Mouse (Mus musculus) liver, embryonic 12.5 days (tissue): ENCODE results near the gene Grap2. TPM values are rescaled to one million over a fixed set of nuclear protein-coding genes. Genes with fewer than 3 reads are reported as not detected.

ENCODE experiments used
- ATAC-seq: fragments of 200-750 bp; cut with Nextera tagmentation; 2 replicates; pipeline ENCODE4 v1.8.0; 2017; ENCODE audit warnings: moderate number of reproducible peaks, mild to moderate bottlenecking, moderate library complexity
- H3K27ac ChIP-seq: fragments of 300-500 bp; sonication (generic); 2 replicates; pipeline ENCODE4 v1.5.1; 2016; ENCODE audit warnings: mild to moderate bottlenecking
- H3K27me3 ChIP-seq: fragments of 300-500 bp; sonication (generic); replicated peaks from 2 replicates; pipeline ENCODE4 v1.6.1; 2016; ENCODE audit warnings: mild to moderate bottlenecking, moderate library complexity
- H3K36me3 ChIP-seq: fragments of 300-500 bp; sonication (generic); 2 replicates; pipeline ENCODE4 v1.6.1; 2016; ENCODE audit warnings: mild to moderate bottlenecking, moderate library complexity
- H3K4me1 ChIP-seq: fragments of 300-500 bp; sonication (generic); 2 replicates; pipeline ENCODE4 v1.6.1; 2016
- H3K4me2 ChIP-seq: fragments of 300-500 bp; sonication (generic); 2 replicates; pipeline ENCODE4 v1.6.1; 2016; ENCODE audit warnings: mild to moderate bottlenecking, moderate library complexity
- H3K4me3 ChIP-seq: fragments of 300-500 bp; sonication (generic); 2 replicates; pipeline ENCODE4 v1.5.1; 2016; ENCODE audit warnings: mild to moderate bottlenecking, moderate library complexity
- H3K9ac ChIP-seq: fragments of 300-500 bp; sonication (generic); 2 replicates; pipeline ENCODE4 v1.6.1; 2016; ENCODE audit warnings: mild to moderate bottlenecking, moderate library complexity
- H3K9me3 ChIP-seq: fragments of 300-500 bp; sonication (generic); replicated peaks from 2 replicates; pipeline ENCODE4 v1.6.1; 2016; ENCODE audit warnings: mild to moderate bottlenecking, moderate library complexity
- WGBS: fragments of 180-500 bp; shearing (Covaris S2); methylation state at CpG from one replicate; pipeline ENCODE4 v1.1.7; 2016; ENCODE audit not compliant: insufficient replicate concordance; 5-methylcytosine and 5-hydroxymethylcytosine counted together
- polyA plus RNA-seq: library from polyadenylated mRNA; unstranded; fragments of >200 nt; fragmentation: Nextera tagmentation; extraction: Ambion mirVana; gene quantifications from 2 replicates; pipeline ENCODE4 v1.2.1, GENCODE M21; 2016

Grap2 gene
- polyA plus RNA-seq, 1 experiment from 2014 or later, result 28.9 TPM

GRCm38 (mm10) chr15:80582581-80583495, 10.4 kb downstream of the Grap2 start:
- Histone ChIP-seq H3K9ac (no peak overlapping the region; the same call in 1 of the 2 replicates), H3K27ac (no peak overlapping the region), H3K27me3 (peaks cover 77% of the 10 kb centered on the region), H3K36me3 (no peaks in the 10 kb centered on the region), H3K4me2 (peak overlapping the region; percentile 38), H3K4me1 (peaks cover 11% of the 10 kb centered on the region), H3K9me3 (no peaks in the 10 kb centered on the region), H3K4me3 (no peak overlapping the region)
- ATAC-seq, result peak; percentile 62
- WGBS, result 37% methylated on average over 19 of the region's 20 CpGs

- 50% methylated on average over 4 of the region's 4 CpGs for WGBS
- H3K27me3 ChIP-seq, result peaks cover 75% of the 10 kb centered on the region
- H3K27ac ChIP-seq, result no peak overlapping the region
Measured at GRCm38 (mm10) chr15:80586296-80586695, 13.9 kb downstream of the Grap2 start.

GRCm38 (mm10) chr15:80590641-80591040, 18.2 kb downstream of the Grap2 start:
- Histone ChIP-seq H3K4me2 (no peak overlapping the region), H3K4me1 (peaks cover 7% of the 10 kb centered on the region; the same call in 1 of the 2 replicates), H3K9me3 (no peaks in the 10 kb centered on the region), H3K36me3 (no peaks in the 10 kb centered on the region), H3K27ac (no peak overlapping the region), H3K27me3 (peaks cover 46% of the 10 kb centered on the region), H3K9ac (no peak overlapping the region), H3K4me3 (no peak overlapping the region)
- WGBS, result 65% methylated on average over 5 of the region's 5 CpGs
- no peak for ATAC-seq

More at GRCm38 (mm10) chr15:80586296-80586695, 13.9 kb downstream of the Grap2 start:
- no peak for ATAC-seq
- Histone ChIP-seq H3K4me3 (no peak overlapping the region), H3K36me3 (no peaks in the 10 kb centered on the region), H3K4me2 (no peak overlapping the region), H3K9ac (no peak overlapping the region), H3K4me1 (peaks cover 11% of the 10 kb centered on the region), H3K9me3 (no peaks in the 10 kb centered on the region)

- no peaks in the 10 kb centered on the region for H3K36me3 ChIP-seq
- no peak overlapping the region for H3K4me3 ChIP-seq
- no peak overlapping the region for H3K4me2 ChIP-seq
- no peak overlapping the region for H3K27ac ChIP-seq
- WGBS, result 70% methylated on average over 6 of the region's 6 CpGs
- H3K27me3 ChIP-seq, result peaks cover 51% of the 10 kb centered on the region
- no peak overlapping the region for H3K9ac ChIP-seq
- H3K4me1 ChIP-seq, result peaks cover 7% of the 10 kb centered on the region; the same call in 1 of the 2 replicates
- ATAC-seq, result no peak
- H3K9me3 ChIP-seq, result no peaks in the 10 kb centered on the region
Measured at GRCm38 (mm10) chr15:80592737-80593136, 20.3 kb downstream of the Grap2 start.

- H3K4me2 ChIP-seq, result no peak overlapping the region
- H3K27ac ChIP-seq, result no peak overlapping the region
- H3K4me1 ChIP-seq, result peaks cover 13% of the 10 kb centered on the region
- ATAC-seq, result no peak
- 44% methylated on average over 5 of the region's 5 CpGs for WGBS
- no peaks in the 10 kb centered on the region for H3K9me3 ChIP-seq
- peaks cover 42% of the 10 kb centered on the region for H3K27me3 ChIP-seq
- no peaks in the 10 kb centered on the region for H3K36me3 ChIP-seq
- no peak overlapping the region for H3K4me3 ChIP-seq
- H3K9ac ChIP-seq, result no peak overlapping the region
Measured at GRCm38 (mm10) chr15:80593877-80594276, 21.5 kb downstream of the Grap2 start.

GRCm38 (mm10) chr15:80598750-80599149, 26.4 kb downstream of the Grap2 start:
- peaks cover 25% of the 10 kb centered on the region for H3K4me1 ChIP-seq
- H3K36me3 ChIP-seq, result no peaks in the 10 kb centered on the region
- 0 out of 2 replicates have a peak overlapping the region, but pooled peaks have one; percentile 2 for H3K27ac ChIP-seq
- ATAC-seq, result no peak
- no peaks in the 10 kb centered on the region for H3K9me3 ChIP-seq
- peak overlapping the region; percentile 42 for H3K4me3 ChIP-seq
- 67% methylated on average over 12 of the region's 12 CpGs for WGBS
- H3K27me3 ChIP-seq, result peaks cover 24% of the 10 kb centered on the region; the same call in 1 of the 2 replicates
- no peak overlapping the region for H3K9ac ChIP-seq
- peak overlapping the region; percentile 70 for H3K4me2 ChIP-seq

GRCm38 (mm10) chr15:80599213-80599750, 26.9 kb downstream of the Grap2 start:
- no peaks in the 10 kb centered on the region for H3K9me3 ChIP-seq
- ATAC-seq, result peak; percentile 92
- H3K4me1 ChIP-seq, result peaks cover 20% of the 10 kb centered on the region
- H3K27me3 ChIP-seq, result peaks cover 24% of the 10 kb centered on the region; the same call in 1 of the 2 replicates
- peak overlapping the region; percentile 42 for H3K4me3 ChIP-seq
- peak overlapping the region; percentile 61; the same call in 1 of the 2 replicates for H3K27ac ChIP-seq
- H3K36me3 ChIP-seq, result no peaks in the 10 kb centered on the region
- WGBS, result 21% methylated on average over 16 of the region's 16 CpGs
- peak overlapping the region; percentile 47; the same call in 1 of the 2 replicates for H3K9ac ChIP-seq
- H3K4me2 ChIP-seq, result peak overlapping the region; percentile 70

GRCm38 (mm10) chr15:80599843-80600242, 27.4 kb downstream of the Grap2 start:
- Histone ChIP-seq H3K4me1 (peaks cover 20% of the 10 kb centered on the region), H3K27ac (peak overlapping the region; percentile 61; the same call in 1 of the 2 replicates), H3K4me3 (no peak overlapping the region), H3K36me3 (no peaks in the 10 kb centered on the region), H3K9me3 (no peaks in the 10 kb centered on the region), H3K4me2 (peak overlapping the region; percentile 70), H3K27me3 (peaks cover 24% of the 10 kb centered on the region; the same call in 1 of the 2 replicates), H3K9ac (0 out of 2 replicates have a peak overlapping the region, but pooled peaks have one; percentile 47)
- 68% methylated on average over 4 of the region's 4 CpGs for WGBS
- no peak for ATAC-seq

GRCm38 (mm10) chr15:80601456-80601855, 29.1 kb downstream of the Grap2 start:
- Histone ChIP-seq H3K4me3 (no peak overlapping the region), H3K27me3 (peaks cover 27% of the 10 kb centered on the region; the same call in 1 of the 2 replicates), H3K9me3 (no peaks in the 10 kb centered on the region), H3K36me3 (no peaks in the 10 kb centered on the region), H3K4me2 (no peak overlapping the region), H3K4me1 (peaks cover 20% of the 10 kb centered on the region), H3K9ac (no peak overlapping the region), H3K27ac (no peak overlapping the region)
- ATAC-seq, result no peak
- 68% methylated on average over 7 of the region's 7 CpGs for WGBS

- Histone ChIP-seq H3K4me1 (peaks cover 20% of the 10 kb centered on the region), H3K9ac (no peak overlapping the region), H3K4me3 (no peak overlapping the region), H3K9me3 (no peaks in the 10 kb centered on the region), H3K27ac (no peak overlapping the region), H3K4me2 (no peak overlapping the region), H3K36me3 (no peaks in the 10 kb centered on the region), H3K27me3 (peaks cover 18% of the 10 kb centered on the region)
- WGBS, result 68% methylated on average over 7 of the region's 7 CpGs
- no peak for ATAC-seq
Measured at GRCm38 (mm10) chr15:80602487-80602886, 30.1 kb downstream of the Grap2 start.

GRCm38 (mm10) chr15:80604026-80604425, 31.6 kb downstream of the Grap2 start:
- H3K27me3 ChIP-seq, result peaks cover 16% of the 10 kb centered on the region
- H3K9ac ChIP-seq, result no peak overlapping the region
- no peak for ATAC-seq
- H3K36me3 ChIP-seq, result no peaks in the 10 kb centered on the region
- no peak overlapping the region for H3K4me3 ChIP-seq
- no peak overlapping the region for H3K27ac ChIP-seq
- no peak overlapping the region for H3K4me2 ChIP-seq
- no peaks in the 10 kb centered on the region for H3K9me3 ChIP-seq
- WGBS, result 70% methylated on average over 6 of the region's 6 CpGs
- H3K4me1 ChIP-seq, result peaks cover 13% of the 10 kb centered on the region

- Histone ChIP-seq H3K4me2 (no peak overlapping the region), H3K36me3 (no peaks in the 10 kb centered on the region), H3K4me3 (no peak overlapping the region), H3K27ac (no peak overlapping the region), H3K4me1 (peaks cover 16% of the 10 kb centered on the region), H3K9me3 (no peaks in the 10 kb centered on the region), H3K9ac (no peak overlapping the region), H3K27me3 (peaks cover 8% of the 10 kb centered on the region)
- ATAC-seq, result no peak
- 68% methylated on average over 3 of the region's 3 CpGs for WGBS
Measured at GRCm38 (mm10) chr15:80607970-80608369, 35.6 kb downstream of the Grap2 start.
